Mouse (Mus musculus): ENCODE measurements around the gene Eaf2.
"Not testable (repeated sequence)": the region's sequence is repeated elsewhere in the genome, so short reads cannot be mapped to it uniquely, and the experiment has no call there.

Gene Eaf2

GRCm38 (mm10) chr16:36846894-36847293 lies 27.9 kb downstream of the Eaf2 start:
- not testable (repeated sequence) for DNase-seq (ENCODE audit: low read depth, low spot score)

DNA sequence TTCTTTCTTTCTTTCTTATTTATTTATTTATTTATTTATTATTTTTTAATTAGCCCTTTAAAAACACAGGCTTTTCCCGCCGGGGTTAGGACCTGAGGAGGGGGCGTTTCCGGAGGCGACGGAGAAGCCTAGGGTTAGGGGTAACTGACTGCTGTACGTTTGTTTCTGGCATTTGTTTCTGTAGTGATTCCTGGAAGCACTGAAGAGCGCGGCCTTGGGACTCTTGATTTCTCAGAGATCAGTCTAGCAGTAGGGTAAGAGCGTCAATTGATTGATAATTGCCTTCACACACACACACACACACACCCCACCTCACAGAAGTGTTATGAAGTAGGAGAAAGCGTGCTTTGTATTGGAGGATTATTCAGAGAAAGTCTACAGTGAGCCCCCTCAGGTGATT lies 46.0 kb downstream of the Eaf2 start:
- DNase-seq (ENCODE audit: low read depth, low spot score), result peak; percentile 32

GRCm38 (mm10) chr16:36828054-36828786 lies 46.6 kb downstream of the Eaf2 start, which contains the start of gene Iqcb1:
TSS of gene Iqcb1 (plus strand) at chr16:36828385.
- DNase-seq (ENCODE audit: low read depth, low spot score), result peak; percentile 77

- DNase-seq (ENCODE audit: low read depth, low spot score), result peak; percentile 6
Observed at GRCm38 (mm10) chr16:36827611-36828053, 47.2 kb downstream of the Eaf2 start.

- peak; percentile 99 for DNase-seq (ENCODE audit: low read depth, low spot score)
Observed at GRCm38 (mm10) chr16:36821474-36821873, 53.3 kb downstream of the Eaf2 start.

GRCm38 (mm10) chr16:36820747-36821146 lies 54.1 kb downstream of the Eaf2 start:
- DNase-seq (ENCODE audit: low read depth, low spot score), result peak; percentile 14

- DNase-seq (ENCODE audit: low read depth, low spot score), result no peak
Observed at GRCm38 (mm10) chr16:36820016-36820415, 54.8 kb downstream of the Eaf2 start.

DNA sequence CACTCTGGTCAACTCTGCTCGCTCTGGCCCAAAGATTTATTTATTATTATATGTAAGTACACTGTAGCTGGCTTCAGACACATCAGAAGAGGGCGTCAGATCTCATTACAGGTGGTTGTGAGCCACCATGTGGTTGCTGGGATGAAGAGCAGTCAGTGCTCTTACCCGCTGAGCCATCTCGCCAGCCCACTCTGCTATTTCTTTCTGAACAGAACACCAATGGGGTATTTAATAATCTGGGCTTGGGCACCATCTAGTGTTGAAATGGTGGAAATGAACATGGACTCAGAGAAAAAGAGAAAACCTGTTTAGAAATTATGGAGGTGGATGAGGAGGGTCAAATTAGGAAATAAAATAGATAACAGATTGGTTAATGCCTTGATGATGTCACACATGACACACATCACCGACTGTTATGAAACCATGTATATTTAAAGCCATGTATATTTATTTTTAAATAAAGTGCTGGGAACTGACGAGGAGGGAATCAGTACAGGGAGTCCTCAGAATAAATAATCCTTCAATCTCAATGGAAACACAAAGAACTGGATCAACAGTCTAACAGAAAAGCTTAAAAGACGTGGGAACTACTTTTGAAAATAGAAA lies 57.4 kb downstream of the Eaf2 start:
- DNase-seq (ENCODE audit: low read depth, low spot score), result peak; percentile 95

DNA sequence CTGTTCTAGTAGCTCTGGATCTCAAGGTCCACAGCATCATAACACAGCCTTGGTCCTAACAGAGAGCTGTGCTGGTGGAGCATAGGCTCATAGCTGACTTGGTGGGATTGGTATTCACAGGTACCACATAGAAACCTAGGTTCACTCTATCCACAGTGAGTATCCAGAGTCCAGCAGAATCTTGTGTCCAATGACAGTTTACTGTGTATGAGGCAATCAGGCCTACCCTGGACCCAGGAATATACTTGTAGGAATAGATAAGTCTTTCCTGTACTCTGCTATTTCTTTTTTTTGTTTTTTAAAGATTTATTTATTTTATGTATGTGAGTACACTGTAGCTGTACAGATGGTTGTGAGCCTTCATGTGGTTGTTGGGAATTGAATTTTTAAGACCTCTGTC lies 57.9 kb downstream of the Eaf2 start:
- no peak for DNase-seq (ENCODE audit: low read depth, low spot score)

- DNase-seq (ENCODE audit: low read depth, low spot score), result no peak
Observed at GRCm38 (mm10) chr16:36813680-36814079, 61.1 kb downstream of the Eaf2 start.

DNA sequence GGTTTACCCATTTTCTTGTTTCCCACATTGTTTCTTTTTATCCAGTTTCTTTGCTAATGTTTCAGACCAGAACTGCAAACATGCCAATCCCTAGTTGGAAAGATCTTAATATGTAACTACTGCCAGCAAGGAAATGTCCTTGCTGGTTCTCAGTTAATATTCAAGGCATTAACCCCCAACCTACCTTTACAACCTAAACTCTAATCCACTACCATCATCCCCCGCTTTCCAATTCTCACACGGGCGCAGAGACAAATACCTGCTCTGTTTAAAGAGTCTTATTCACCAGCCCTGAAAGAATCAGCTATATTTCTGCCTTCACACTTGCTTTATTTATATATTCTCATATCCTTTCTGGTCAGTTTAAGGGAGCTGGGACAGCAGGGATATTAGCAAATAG lies 66.2 kb downstream of the Eaf2 start:
- no peak for DNase-seq (ENCODE audit: low read depth, low spot score)

GRCm38 (mm10) chr16:36802361-36802760 lies 72.4 kb downstream of the Eaf2 start:
- DNase-seq (ENCODE audit: low read depth, low spot score), result no peak

- no peak for DNase-seq (ENCODE audit: low read depth, low spot score)
Observed at GRCm38 (mm10) chr16:36798334-36798733, 76.5 kb downstream of the Eaf2 start.

- no peak for DNase-seq (ENCODE audit: low read depth, low spot score)
Observed at GRCm38 (mm10) chr16:36794976-36795375, 79.8 kb downstream of the Eaf2 start.

DNA sequence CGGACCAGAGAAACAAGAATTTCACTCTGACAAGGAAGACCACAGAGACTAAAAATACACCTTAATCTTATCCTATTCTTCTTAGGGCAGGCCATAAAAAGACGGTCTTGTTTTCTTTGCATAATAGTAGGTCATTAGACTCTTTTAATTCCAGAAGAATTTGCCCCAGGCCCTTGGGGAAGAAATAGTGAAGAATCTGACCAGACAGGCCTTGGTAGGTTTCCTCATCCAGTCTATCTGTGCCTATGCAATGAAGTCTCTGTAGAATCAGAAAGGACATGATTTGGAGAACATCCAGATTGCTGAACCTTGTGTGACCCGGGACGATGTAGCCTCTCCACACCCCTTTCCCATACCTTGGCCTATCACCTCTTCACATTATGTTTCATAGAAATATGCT lies 84.6 kb downstream of the Eaf2 start:
- DNase-seq (ENCODE audit: low read depth, low spot score), result no peak

GRCm38 (mm10) chr16:36786466-36786865 lies 88.3 kb downstream of the Eaf2 start:
- DNase-seq (ENCODE audit: low read depth, low spot score), result no peak

GRCm38 (mm10) chr16:36784594-36785313 lies 90.0 kb downstream of the Eaf2 start, which contains the start of gene Slc15a2:
TSS of gene Slc15a2 (minus strand) at chr16:36784962.
- DNase-seq (ENCODE audit: low read depth, low spot score), result no peak

- no peak for DNase-seq (ENCODE audit: low read depth, low spot score)
Observed at GRCm38 (mm10) chr16:36784146-36784545, 90.7 kb downstream of the Eaf2 start.

GRCm38 (mm10) chr16:36775658-36776057 lies 99.1 kb downstream of the Eaf2 start:
- DNase-seq (ENCODE audit: low read depth, low spot score), result no peak

GRCm38 (mm10) chr16:36772996-36773395 lies 101.8 kb downstream of the Eaf2 start:
- no peak for DNase-seq (ENCODE audit: low read depth, low spot score)

DNA sequence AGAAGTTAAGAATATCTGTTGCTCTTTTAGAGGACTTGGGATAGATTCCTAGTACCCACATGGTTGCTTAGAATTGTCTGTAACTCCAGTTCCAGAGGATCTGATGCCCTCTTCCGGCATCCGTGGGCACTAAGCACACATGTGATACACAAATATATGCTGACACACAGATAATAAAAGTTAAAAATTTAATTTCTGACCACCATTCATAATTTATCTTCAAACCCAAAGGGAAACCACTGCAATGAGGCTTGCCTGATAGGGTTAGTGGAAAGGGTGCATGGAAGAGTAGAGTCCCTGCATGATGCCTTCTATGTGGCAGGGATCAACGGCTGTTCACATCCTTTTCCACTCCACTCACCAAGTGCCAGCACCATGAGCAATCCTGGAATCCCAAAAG lies 103.1 kb downstream of the Eaf2 start:
- DNase-seq (ENCODE audit: low read depth, low spot score), result no peak

DNA sequence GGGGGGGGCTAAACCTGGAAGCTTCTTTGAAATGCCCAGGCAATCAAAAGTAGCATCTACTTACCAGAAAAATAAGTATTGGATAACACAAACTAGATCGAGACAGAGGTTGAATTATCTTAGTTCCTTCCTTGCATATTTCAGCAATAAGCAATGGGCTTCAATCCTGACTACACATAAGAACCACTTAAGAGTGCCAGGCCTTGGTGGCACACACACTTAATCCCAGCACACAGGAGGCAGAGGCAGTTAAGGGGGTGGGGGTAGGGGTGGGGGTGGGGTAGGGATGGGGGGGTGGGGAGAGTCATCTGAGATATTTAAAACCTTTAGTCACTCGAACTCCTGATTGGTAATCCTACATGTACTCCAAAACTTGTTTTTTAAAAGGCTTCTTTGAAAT lies 103.6 kb downstream of the Eaf2 start:
- no peak for DNase-seq (ENCODE audit: low read depth, low spot score)
